Mouse (Mus musculus) embryonic fibroblast, embryonic 13.5 days (primary cell): ENCODE results near the gene Ssh1. TPM values are rescaled to one million over a fixed set of nuclear protein-coding genes. Genes with fewer than 3 reads are reported as not detected.

ENCODE experiments used
- H3K27ac ChIP-seq: 2 replicates; pipeline ENCODE4 v1.5.1; 2012; ENCODE audit warnings: low read length, control low read depth, inconsistent platforms; ENCODE audit not compliant: insufficient read depth
- H3K4me1 ChIP-seq: 2 replicates; pipeline ENCODE4 v1.6.1; 2011; ENCODE audit warnings: low read length; ENCODE audit not compliant: control insufficient read depth, insufficient read depth
- H3K4me3 ChIP-seq: 2 replicates; pipeline ENCODE4 v1.5.1; 2011; ENCODE audit warnings: mild to moderate bottlenecking, control low read depth, low read length; ENCODE audit not compliant: insufficient read depth
- CTCF ChIP-seq: IDR thresholded peaks from 2 replicates; pipeline ENCODE4 v1.5.1; 2011; ENCODE audit warnings: mild to moderate bottlenecking, control low read depth, low read length, moderate library complexity, borderline replicate concordance; ENCODE audit not compliant: insufficient read depth
- POLR2A ChIP-seq: IDR thresholded peaks from 2 replicates; pipeline ENCODE4 v1.6.1; 2011; ENCODE audit warnings: low read depth, mild to moderate bottlenecking, control low read depth, low read length, moderate library complexity
- polyA plus RNA-seq: library from polyadenylated mRNA; stranded (reverse); fragments of >200 nt; gene quantifications from 2 replicates; pipeline ENCODE4 v1.2.4, GENCODE M21; 2011; ENCODE audit warnings: low read depth; ENCODE audit not compliant: missing spikeins, insufficient read length

The Ssh1 gene
- polyA plus RNA-seq, 1 experiment, result 22.9 TPM

DNA sequence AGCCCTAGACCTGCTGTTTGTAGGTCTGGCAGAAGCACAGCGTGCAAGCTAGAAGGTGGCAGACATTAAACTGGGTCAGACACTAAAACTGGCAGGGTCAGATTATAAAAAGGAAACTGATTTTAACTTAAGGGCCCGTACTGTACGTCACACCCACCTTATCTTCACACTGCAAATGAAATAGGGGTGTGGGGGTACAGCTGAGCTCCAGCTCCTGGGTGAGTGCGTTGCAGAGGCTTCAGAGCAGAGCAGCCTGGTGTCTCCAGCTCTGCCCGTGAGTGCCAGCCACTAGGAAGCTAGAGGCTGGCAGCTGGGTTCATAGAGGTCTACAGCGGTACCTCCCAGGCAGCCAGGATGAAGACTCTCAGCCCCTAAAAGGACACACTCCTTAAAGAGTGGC, 91.7 kb downstream of the Ssh1 start:
- H3K4me3 ChIP-seq, result no peak overlapping the region

DNA sequence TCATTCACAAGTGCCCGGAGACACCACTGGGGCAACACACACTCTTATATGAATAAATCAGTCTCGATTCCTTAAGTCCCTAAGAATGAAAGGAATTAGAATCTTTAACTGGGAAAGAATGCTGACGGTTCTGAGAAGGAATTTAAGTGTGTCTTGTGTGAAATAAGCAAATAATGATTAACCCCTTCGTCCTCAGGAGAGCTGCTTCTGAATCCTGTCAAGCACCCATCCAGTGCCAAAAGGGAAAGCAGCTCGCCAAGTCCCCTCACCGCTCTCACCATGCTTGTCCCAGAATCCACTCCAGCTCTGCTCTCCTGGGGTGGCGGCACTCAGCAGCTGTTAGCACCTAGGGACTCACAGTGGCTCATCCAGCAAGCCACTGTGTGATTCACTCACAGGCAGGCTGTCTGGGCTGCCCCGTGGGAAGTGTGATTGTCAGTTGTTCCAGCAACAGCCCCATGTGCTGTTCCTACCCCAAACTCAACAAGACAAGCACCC, 92.6 kb downstream of the Ssh1 start:
- Histone ChIP-seq H3K4me1 (peaks cover 24% of the 10 kb centered on the region), H3K4me3 (no peak overlapping the region), H3K27ac (peak overlapping the region; percentile 6; the same call in 1 of the 2 replicates)
- TF ChIP-seq POLR2A (no peak), CTCF (no peak)

More for the DNA sequence above, 91.7 kb downstream of the Ssh1 start:
- no peak overlapping the region; the same call in 1 of the 2 replicates for H3K27ac ChIP-seq
- no peak for TF ChIP-seq CTCF
- no peak for TF ChIP-seq POLR2A
- peaks cover 24% of the 10 kb centered on the region for H3K4me1 ChIP-seq

- Histone ChIP-seq H3K4me3 (no peak overlapping the region), H3K27ac (no peak overlapping the region), H3K4me1 (peaks cover 24% of the 10 kb centered on the region)
- no peak for TF ChIP-seq CTCF
- TF ChIP-seq POLR2A, result no peak
These were observed 94.2 kb downstream of the Ssh1 start for GRCm38 (mm10) chr5:113899543-113899942.

GRCm38 (mm10) chr5:113892005-113892404, 101.7 kb downstream of the Ssh1 start:
- Histone ChIP-seq H3K27ac (no peak overlapping the region), H3K4me3 (no peak overlapping the region), H3K4me1 (peaks cover 25% of the 10 kb centered on the region)
- no peak for TF ChIP-seq POLR2A
- no peak for TF ChIP-seq CTCF

GRCm38 (mm10) chr5:113890874-113891273, 102.8 kb downstream of the Ssh1 start:
- H3K4me1 ChIP-seq, result peaks cover 24% of the 10 kb centered on the region
- H3K4me3 ChIP-seq, result no peak overlapping the region
- TF ChIP-seq POLR2A, result no peak
- TF ChIP-seq CTCF, result no peak
- no peak overlapping the region for H3K27ac ChIP-seq

DNA sequence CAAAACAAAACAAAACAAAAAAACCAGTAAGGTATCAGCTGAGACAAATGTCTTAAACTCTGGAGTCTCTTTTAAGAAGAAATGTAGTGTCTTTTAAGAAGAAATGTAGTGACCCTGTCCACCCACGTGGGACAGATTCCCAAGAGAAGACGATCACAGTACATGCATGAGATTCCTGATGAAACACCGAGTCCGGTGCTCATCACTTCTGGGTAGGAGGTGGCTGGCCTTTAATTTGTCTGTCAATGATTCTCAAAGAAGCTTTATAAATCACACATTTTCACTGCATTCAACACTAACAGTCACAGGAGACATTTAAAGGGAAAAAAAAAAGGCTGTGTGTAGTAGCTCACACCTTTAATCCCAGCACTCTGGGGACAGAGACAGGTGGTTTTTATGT, 103.8 kb downstream of the Ssh1 start:
- TF ChIP-seq CTCF (no peak), POLR2A (no peak)
- Histone ChIP-seq H3K4me1 (peaks cover 21% of the 10 kb centered on the region), H3K4me3 (no peak overlapping the region), H3K27ac (peak overlapping the region; percentile 27; the same call in 1 of the 2 replicates)

GRCm38 (mm10) chr5:113889181-113889906, 104.3 kb downstream of the Ssh1 start:
- H3K27ac ChIP-seq, result peak overlapping the region; percentile 41; the same call in 1 of the 2 replicates
- H3K4me1 ChIP-seq, result peaks cover 21% of the 10 kb centered on the region
- TF ChIP-seq POLR2A (no peak), CTCF (no peak)
- no peak overlapping the region for H3K4me3 ChIP-seq

- no peak overlapping the region for H3K27ac ChIP-seq
- H3K4me3 ChIP-seq, result no peak overlapping the region
- H3K4me1 ChIP-seq, result peaks cover 21% of the 10 kb centered on the region
- TF ChIP-seq CTCF (no peak), POLR2A (no peak)
These were observed 105.4 kb downstream of the Ssh1 start for GRCm38 (mm10) chr5:113888186-113888795.

DNA sequence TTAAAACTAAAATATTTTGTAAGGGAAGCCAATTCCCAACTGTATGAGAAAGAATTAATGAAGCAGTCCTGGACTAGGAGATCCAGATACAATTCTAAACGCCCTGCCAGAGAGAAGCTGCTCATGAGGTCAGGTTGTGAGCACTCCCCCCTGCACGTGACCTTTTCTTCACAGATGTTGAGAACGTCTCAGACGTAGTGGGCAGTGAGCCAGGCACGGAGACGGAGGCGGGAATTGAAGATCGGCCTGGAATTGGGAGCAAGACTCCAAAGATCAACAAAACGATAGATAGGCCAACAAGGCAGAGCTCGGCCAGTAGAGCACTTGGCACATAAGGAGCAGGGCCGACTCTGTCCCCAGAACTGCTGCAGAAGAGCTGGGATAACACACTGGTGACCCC, 106.6 kb downstream of the Ssh1 start:
- no peak overlapping the region for H3K27ac ChIP-seq
- peaks cover 29% of the 10 kb centered on the region for H3K4me1 ChIP-seq
- H3K4me3 ChIP-seq, result no peak overlapping the region
- TF ChIP-seq POLR2A, result no peak
- TF ChIP-seq CTCF, result no peak

Other genes with a start within 250 kb of the Ssh1 start
- gene Sart3, start 221.4 kb downstream of the Ssh1 start, polyA plus RNA-seq, result 20.8 and 21.1 TPM in 2 replicates
- gene Iscu, start 221.1 kb downstream of the Ssh1 start, polyA plus RNA-seq, result 71.8 and 85.3 TPM in 2 replicates
- 66.6 and 92.8 TPM in 2 replicates for gene Tmem119, start 193.4 kb downstream of the Ssh1 start, polyA plus RNA-seq
- 0.74 TPM in 1 of 2 replicates, not detected in the other for gene Selplg, start 161.2 kb downstream of the Ssh1 start, polyA plus RNA-seq
- gene Coro1c, start 85.1 kb downstream of the Ssh1 start, polyA plus RNA-seq, result 158 and 229 TPM in 2 replicates
- gene Dao, start 9.8 kb upstream of the Ssh1 start, polyA plus RNA-seq, result not detected in 2 replicates
- 12.2 and 12.4 TPM in 2 replicates for gene Usp30, start 71.6 kb upstream of the Ssh1 start, polyA plus RNA-seq
- gene Svop, start 97.7 kb upstream of the Ssh1 start, polyA plus RNA-seq, result 0.35 and 0.89 TPM in 2 replicates
- gene Alkbh2, start 134.3 kb upstream of the Ssh1 start, polyA plus RNA-seq, result 4.4 and 5.6 TPM in 2 replicates
- 5.9 and 8.9 TPM in 2 replicates for gene Ung, start 136.5 kb upstream of the Ssh1 start, polyA plus RNA-seq
- gene Acacb, start 152.6 kb upstream of the Ssh1 start, polyA plus RNA-seq, result 1.4 and 1.6 TPM in 2 replicates